Mouse (Mus musculus) ES-Bruce4 (cell line): ENCODE results near the gene Wdr63.

Experiments used
- CTCF ChIP-seq: IDR thresholded peaks from one replicate; pipeline ENCODE4 v1.8.1; 2011; ENCODE audit warnings: low read depth, low read length
- EP300 ChIP-seq: IDR thresholded peaks from 2 replicates; pipeline ENCODE4 v1.6.1; 2011; ENCODE audit warnings: low read depth, low read length; ENCODE audit not compliant: insufficient read depth
- POLR2A ChIP-seq: IDR thresholded peaks from one replicate; pipeline ENCODE4 v1.8.1; 2011; ENCODE audit warnings: low read length; ENCODE audit not compliant: insufficient read depth

- no peak for TF ChIP-seq CTCF
- no peak for TF ChIP-seq POLR2A
- no peak for TF ChIP-seq EP300
Observed at GRCm38 (mm10) chr3:146030255-146030836, 77.6 kb downstream of the Wdr63 start.
